Mouse (Mus musculus): ENCODE measurements around the gene Zc3h10.
"Not testable (repeated sequence)": the region's sequence is repeated elsewhere in the genome, so short reads cannot be mapped to it uniquely, and the experiment has no call there.

The Zc3h10 gene

DNA sequence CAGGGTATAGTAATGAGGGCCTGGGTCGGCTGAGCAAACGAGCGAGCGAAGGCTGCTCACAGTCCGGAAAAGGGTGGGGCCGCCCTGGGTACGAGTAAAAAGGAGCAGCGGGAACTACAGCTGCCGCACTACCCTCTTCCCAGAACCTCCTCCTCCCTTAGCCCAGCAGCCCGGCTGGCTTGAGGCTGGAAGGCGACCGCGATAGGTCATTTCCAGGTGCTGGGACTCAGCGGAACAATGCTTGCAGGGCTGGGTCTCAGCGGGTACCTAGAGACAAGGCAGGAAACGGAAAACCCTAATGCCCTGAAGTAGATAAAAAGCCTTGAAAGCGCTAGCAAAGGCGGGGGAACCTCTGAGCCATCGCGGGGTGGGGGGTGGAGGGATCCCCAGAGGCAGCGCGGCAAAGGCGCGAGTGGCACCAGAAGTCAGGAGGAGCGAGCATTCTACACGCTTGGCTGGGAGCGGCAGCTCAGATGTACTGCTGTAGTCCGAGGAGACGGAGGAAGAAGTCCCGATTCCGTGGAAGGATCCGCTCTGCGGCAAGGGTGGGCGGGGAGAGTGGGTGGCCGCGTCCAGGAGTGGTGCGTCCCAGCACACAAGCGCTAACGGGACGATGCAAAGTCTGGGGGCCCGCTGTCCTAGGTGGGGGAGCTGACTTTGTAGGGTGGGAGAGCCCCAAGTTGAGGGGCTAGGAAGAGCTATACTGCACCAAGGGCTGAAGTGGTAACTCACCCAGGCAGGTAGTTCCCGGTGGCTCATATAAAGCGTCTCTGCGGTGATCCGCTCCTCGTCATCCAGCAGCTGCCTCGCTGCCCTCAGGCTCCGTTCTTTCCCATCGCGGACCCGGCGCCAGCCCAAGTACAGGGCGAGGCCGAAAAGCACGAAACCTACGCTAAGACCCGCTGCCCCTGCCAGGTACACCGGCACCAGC is 22.6 kb downstream of the Zc3h10 start:
- DNase-seq (ENCODE audit: extremely low read depth, low read depth, low spot score) = no peak

DNA sequence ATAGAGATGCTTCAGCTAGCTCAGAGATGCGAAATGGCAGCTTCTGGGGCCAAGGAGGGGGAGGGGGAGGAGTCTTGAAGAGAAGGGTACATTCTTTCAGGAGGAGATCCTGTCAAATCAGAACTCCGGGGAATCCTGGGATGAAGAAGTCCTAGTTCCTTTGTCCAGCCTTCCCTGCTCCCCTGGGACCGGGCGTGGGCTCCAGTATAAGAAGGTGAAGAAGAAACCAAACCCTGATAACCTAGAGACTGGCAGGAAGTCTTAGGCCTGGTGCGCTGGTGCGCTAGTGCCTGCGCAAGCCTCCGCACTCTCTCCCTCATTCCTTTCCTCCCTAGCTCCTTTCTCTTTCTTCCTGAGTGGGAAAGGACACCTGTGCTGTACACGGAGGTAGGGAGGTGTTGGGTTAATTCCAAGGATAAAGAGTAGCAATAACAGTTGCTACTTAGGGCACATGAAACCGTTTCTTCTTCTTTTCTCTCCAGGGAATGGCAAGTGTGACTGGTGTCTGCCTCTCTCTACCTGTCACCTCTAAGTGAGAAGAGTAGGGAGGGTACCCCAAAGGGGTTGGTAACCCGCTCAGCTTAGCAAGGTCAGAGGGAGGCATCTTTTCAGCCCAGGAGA is 23.4 kb downstream of the Zc3h10 start:
- no peak for DNase-seq (ENCODE audit: extremely low read depth, low read depth, low spot score)

DNA sequence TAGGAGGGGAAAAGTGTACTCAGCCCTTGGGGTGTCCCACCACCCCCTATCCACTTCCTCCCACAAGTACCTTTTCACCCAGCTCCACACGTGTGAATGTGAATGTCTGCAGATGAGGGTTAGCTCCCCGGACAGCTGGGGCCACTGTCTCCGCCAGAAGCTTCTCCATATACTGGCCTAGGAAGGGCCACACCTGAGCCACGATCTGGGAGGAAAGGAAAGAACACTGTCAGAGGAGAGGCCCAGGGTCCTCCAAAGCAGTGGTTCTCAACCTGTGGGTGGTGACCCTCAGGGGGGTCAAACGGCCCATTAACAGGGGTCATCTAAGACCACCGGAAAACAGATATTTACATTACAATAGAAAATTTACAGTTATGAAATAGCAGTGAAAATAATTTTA is 25.2 kb downstream of the Zc3h10 start:
- no peak for DNase-seq (ENCODE audit: extremely low read depth, low read depth, low spot score)

DNA sequence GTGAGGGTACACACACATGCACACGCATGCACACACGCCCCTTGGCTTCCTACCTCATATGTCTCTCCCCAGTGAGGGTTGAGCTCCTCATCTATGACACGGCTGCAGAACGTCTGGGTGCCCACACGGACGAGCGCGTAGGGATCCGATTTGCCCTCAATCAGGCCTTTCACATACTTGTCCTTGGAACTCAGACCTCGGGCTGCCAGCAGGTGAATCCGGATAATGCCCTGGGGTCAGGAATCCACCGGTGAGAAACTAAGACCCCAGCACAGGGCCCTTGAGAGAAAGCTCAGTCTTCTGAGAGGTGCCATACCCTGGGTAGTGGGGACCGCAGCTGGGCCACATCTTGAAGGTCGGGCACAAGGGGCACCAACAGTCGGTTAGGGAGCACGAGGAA is 27.0 kb downstream of the Zc3h10 start:
- DNase-seq (ENCODE audit: extremely low read depth, low read depth, low spot score) = no peak

DNA sequence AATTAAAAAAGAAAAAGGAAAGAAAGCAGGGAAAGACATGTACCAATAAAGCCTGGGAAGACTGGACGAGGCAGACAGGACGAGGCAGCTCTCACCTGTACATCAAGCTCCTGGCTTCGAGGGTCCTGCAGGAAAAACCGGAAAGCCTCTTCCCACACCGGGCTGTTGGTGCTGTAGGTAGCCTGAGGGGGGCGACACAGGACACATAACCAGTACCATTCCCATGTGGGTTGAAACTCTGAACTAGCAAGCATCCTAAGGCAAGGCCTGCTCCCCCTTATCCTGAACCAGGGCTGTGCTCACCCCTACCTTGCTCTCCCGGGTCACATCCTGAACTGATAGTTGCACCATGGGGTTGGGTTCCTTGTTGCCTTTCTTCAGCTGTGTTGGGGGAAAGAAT is 28.7 kb downstream of the Zc3h10 start:
- no peak for DNase-seq (ENCODE audit: extremely low read depth, low read depth, low spot score)

DNA sequence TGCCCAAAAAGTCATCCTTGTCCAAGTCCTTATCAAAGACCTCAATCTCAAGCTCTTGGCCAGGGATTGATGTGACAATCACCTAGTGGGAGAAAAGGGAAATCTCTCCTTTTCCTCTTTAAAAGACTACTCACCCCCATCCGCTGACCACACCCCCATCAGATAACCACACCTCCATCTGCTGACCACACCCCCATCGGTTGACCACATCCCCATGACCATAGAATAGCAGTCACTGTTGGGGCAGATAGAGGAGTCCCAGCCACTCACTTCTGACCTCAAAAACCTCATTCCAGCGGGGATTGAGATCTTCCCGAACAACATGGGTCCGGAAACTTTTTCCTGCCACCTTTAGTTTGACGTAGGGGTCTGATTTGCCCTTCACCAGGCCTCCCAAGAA is 30.9 kb downstream of the Zc3h10 start:
- DNase-seq (ENCODE audit: extremely low read depth, low read depth, low spot score) = no peak

DNA sequence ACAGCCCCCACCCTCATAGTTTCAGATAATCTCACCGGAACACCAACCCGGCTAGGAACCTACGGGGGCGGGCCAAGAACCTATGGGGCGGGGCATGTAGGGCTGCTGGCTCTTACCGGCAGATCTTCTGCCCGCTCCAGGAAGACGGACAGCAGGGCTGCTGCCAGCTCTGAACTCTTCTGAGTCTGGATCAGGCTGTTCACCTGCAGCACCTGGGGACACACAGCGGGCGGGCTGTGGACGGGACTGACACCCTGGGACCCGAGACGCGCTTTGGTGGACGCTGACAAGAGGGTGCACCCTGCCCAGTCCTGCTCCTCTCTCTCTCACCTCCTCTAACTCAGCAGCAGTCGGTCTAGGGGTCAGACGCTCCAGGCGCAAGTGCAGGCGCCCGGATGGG is 31.5 kb downstream of the Zc3h10 start:
- no peak for DNase-seq (ENCODE audit: extremely low read depth, low read depth, low spot score)

DNA sequence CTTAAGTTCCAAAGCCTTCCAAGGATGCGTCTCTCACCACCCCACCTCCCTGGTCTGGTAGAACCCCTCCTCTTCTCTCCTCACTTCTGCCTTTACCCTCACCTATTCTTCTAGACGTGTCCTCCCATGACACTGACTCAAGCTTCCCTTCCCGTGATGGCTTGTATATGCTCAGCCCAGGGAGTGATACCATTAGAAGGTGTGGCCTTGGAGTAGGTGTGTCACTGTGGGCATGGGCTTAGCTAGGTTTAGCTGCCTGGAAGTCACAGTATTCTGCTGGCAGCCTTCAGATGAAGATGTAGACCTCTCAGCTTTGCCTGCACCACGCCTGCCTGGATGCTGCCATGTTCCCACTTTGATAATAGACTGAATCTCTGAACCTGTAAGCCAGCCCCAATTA is 32.5 kb downstream of the Zc3h10 start:
- DNase-seq (ENCODE audit: extremely low read depth, low read depth, low spot score) = no peak

DNA sequence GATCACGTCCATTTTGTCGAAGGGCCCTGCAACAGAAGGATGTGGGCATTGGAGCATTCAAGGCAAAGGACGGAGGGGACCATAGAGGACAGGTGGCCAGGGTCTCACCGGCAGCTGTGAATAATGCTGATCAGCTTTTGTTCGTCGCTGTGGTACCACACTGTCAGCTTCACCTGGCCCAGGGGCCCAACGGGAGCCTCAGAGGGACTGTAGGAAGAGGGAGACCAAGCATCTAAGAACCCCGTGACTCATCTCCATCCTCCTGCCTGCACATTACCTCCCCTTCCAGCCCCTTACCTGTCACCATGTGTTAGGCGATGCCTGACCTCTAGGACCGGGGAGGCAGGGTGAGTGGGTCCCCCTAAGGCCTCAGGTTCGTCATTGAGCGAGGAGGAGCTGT is 35.8 kb downstream of the Zc3h10 start:
- no peak for DNase-seq (ENCODE audit: extremely low read depth, low read depth, low spot score)

DNA sequence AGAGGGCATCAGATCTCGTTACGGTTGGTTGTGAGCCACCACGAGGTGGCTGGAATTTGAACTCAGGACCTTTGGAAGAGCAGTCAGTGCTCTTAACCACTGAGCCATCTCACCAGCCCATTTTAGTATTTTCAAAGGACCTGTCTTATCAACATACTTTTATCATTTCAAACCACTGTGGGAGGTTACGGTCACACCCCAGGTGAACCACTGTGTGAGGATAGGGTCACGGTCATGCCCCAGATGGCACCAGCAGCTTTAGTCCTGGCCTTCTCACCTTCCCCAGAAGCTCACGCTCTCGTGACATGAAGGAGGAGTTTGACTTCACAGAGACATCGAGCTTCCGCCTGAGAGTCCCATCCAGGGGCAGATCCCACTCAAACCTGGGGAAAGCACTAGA is 36.4 kb downstream of the Zc3h10 start:
- no peak for DNase-seq (ENCODE audit: extremely low read depth, low read depth, low spot score)

DNA sequence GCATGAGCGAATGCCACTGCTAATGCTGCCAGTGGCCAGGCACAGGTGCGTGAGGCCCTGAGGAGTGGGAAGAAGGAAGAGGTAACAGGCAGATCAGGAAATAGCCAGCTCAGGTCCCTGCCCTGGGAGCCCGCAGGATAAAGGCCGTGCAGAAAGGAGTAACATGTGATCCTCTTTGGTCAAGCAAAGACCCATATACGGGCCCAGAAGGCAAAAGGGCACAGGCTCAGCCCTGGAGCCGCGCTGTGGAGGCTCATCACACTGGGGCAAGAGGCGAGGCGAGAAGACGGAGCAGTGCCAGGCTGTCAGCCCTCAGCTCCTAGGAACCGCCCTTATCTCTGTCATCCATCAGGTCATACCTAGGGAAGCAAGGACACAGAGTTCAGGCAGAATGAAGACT is 37.3 kb downstream of the Zc3h10 start:
- DNase-seq (ENCODE audit: extremely low read depth, low read depth, low spot score) = no peak

DNA sequence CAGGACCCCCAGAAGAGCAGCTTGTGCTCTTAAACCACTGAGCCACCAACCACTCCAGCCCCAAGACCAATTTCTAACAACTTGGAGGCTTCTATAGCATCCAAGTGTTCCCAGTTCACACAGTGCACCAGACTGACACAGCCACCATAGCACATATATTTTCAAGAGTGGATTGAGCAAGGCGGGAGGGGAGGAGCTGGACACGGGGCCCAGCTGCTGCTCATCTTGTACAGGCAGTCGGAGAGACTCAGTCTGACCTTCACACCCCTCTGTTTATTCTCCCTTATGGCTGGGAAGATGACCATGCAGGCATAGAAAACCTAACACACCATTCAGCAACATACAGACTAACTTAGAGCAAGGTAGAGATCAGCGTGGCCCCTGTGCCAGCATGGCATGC is 37.7 kb downstream of the Zc3h10 start:
- DNase-seq (ENCODE audit: extremely low read depth, low read depth, low spot score) = no peak

DNA sequence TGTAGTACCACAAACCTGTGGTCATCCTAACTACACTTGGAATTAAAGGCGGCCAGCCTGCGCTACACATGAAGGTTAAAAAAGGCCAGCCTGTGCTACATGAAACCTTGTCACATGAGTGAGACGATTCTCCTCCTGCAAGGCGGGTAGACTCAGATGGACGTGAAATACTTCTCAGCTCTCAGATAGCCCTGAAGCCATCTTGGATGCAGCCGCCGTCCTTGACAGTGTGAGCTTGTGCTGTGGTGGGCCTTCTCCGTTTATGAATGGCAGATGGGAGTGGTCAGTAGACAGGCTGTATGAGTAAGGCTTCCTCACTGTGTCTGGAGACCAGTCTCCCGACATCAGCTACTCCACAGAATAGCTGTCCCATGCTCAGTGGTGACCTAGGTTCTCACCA is 38.4 kb downstream of the Zc3h10 start:
- no peak for DNase-seq (ENCODE audit: extremely low read depth, low read depth, low spot score)

DNA sequence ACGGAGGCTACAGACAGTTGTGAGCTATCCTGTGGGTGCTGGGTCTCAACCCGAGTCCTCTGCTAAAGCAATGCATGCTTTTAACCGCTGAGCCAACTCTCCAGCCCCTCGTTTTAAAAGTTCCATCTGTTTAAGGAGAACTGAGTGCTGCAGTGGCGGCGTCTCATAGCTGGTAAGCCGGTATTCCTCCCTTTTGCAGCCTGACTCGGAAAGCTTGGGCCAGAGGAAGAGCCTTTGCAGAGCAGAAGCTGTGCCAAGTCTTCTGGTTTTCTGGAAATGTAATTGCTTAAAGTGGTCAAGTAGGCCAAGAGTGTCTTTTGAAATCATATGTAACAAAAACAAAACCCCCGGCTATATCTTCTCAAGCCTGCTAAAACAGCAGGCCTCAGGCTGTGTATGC is 39.3 kb downstream of the Zc3h10 start:
- no peak for DNase-seq (ENCODE audit: extremely low read depth, low read depth, low spot score)

DNA sequence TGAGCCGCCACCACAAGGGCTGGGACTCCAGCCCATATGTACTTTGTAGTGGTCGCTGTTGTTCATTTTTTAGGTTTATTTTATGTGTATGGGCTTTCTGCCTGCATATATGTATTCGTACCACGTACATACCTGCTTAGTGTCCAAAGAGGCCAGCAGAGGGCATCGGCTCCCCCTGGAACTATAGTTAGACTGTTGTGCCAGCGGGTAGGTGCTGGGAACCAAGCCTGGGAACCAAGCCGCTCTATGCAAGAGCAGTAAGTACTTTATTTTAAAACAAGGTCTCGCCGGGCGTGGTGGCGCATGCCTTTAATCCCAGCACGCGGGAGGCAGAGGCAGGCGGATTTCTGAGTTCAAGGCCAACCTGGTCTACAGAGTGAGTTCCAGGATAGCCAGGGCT is 41.6 kb downstream of the Zc3h10 start:
- no peak for DNase-seq (ENCODE audit: extremely low read depth, low read depth, low spot score)

DNA sequence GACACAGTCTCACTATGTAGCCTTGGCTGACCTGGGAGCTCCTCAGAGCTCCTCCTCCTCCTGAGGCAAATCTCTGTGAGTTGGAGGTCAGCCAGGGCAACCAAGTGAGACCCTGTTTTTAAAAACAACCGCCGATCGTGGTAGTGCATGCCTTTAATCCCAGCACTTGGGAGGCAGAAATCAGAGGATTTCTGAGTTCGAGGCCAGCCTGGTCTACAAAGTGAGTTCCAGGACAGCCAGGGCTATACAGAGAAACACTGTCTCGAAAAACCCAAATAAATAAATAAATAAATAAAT is 42.3 kb downstream of the Zc3h10 start:
- DNase-seq (ENCODE audit: extremely low read depth, low read depth, low spot score) = not testable (repeated sequence)

DNA sequence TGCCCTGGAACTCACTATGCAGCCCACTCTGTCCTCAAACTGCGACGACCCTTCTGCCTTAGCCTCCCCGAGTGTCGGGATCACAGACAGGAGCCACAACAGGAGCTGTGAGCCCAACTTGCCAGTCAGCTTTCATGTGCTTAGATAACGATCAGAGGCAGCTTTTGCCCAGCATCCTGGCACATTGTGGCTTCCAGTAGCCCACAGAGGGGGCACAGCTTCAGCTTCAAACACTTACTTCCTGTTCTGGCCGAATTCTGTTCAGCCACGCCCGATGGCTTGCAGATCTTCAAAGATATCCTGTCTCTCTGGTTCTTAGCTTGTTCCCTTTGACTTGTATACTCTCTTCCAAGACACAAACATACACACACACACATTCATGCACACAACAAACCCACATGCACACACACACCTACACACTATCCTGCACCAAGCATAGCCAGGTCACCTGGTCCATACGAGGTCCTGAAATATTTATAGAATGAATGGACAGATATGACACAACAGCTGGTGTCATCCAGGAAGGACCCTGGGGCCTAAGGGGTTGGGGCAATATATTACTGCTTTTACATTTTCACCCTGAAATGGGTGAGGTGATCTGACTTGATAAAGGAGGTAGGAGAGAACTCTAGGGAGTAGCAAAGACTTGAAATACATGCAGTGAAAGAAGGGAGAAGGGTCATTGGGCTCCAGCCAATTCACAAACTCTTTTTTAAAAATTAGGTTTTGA is 42.8 kb downstream of the Zc3h10 start:
- DNase-seq (ENCODE audit: extremely low read depth, low read depth, low spot score) = no peak

DNA sequence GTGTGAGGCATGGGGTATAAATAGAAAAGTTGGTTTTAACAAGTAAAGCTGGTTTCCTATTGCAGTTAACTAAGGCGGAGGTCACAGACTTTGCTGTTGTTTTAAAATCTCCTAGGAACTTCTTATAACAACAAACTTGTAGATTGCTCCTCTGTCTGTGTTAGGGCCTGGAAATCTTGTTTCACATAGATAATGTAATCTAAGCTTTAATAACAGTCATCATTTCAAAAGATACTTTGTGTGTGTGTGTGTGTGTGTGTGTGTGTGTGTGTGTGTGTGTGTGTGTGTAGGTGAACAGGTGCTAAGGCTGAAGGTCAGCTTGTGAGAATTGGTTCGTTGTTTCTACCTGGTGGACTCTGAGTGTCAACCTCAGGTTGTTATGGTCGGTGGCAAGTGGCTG is 43.6 kb downstream of the Zc3h10 start:
- DNase-seq (ENCODE audit: extremely low read depth, low read depth, low spot score) = no peak

DNA sequence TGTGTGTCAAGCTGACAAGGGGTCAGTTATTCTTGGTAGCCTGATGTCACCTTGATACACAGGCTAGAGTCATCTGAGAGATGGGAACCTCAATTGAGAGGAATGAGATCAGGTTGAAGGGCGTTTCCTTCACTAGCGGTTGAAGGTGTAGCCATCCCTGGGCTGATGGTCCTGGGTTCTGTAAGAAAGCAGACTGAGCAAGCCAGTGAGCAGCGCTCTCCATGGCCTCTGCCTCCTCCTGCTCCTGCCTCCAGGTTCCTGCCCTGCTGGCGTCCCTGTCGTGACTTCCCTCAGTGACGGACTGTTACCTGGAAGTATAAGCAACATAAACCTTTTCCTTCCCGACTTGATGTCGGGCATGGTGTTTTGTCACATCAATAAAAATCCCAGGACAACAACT is 44.0 kb downstream of the Zc3h10 start:
- no peak for DNase-seq (ENCODE audit: extremely low read depth, low read depth, low spot score)

DNA sequence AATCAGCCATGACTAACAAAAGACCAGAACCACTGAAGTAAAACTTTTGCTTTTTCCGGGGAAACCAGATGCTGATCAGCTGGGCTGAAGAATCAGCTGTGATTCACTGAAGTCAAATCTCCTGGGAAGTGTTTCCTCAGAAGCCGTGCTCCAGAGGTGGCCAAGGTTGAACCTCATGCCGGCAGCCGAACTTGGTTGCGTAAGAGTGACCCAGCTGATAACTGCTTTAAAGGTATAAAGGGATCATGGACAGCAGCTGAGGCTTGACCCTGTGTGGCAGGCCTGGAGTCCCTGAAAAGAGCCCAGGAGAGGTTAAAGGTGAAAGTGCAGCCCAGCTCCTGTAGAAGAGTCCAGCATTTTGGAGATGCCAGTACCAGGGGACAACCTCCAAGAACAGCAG is 45.2 kb downstream of the Zc3h10 start:
- DNase-seq (ENCODE audit: extremely low read depth, low read depth, low spot score) = no peak

DNA sequence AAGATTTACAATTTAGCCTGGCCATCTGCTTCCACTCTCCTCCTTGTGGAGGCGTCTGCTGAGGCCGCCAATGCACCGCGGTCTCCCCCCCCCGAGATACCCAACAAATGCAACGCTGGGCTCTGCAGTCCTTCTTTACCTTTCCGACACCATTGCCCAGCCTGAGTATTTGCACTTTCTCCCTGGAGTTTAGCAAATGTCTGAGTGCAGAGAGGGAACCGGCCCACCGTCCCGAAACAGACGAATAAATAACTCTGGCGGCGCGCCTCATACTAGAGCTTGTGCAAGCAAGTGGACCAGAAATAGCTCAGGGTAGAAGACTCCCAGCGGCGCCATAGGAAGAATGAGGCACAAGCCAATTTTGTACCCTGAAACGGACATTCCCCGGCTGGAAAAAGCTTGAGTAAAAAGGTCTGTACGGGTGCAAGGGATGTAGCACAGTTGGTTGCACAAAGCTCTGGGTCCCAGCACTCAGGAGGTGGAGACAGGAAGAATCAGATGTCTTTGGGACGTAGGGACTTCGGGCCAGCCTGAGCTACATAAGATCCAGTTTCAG is 48.4 kb downstream of the Zc3h10 start:
- no peak for DNase-seq (ENCODE audit: extremely low read depth, low read depth, low spot score)

DNA sequence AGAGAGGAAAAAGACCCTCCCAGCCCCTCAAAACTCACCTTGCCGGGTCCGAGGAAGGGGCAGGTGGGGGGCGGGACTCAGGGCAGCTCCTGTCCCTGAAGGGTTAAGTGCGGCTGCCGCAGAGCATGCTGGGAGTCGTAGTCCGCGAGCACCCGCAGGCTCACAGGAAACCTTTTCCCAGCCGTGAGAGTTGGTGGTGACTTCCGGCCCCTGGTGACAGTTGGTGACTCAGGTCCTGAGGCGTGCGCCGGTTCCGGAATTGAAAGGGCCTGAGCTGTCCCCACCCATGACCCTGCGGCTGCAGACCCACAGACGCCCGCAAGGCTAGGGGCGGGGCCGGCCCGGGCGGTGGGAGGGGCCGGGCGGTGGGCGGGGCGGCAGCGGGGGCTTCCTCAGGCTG is 49.0 kb downstream of the Zc3h10 start, which contains the start of gene Myl6b:
Gene Myl6b, minus strand, starts transcription at position 96 of the 400 bp plus-strand sequence.
- peak; percentile 45 for DNase-seq (ENCODE audit: extremely low read depth, low read depth, low spot score)
